Mouse (Mus musculus) cerebral cortex, adult 2 months (tissue): Measurements from ENCODE around the gene Gm20388.

Experiments used
- WGBS: fragments of 180-500 bp; shearing (Covaris S2); methylation state at CpG from one replicate; pipeline ENCODE4 v1.1.7; 2018; 5-methylcytosine and 5-hydroxymethylcytosine counted together

Gm20388 gene

GRCm38 (mm10) chr8:119910547-119911257, at the start of gene Gm20388:
Gm20388 (plus strand) TSS chr8:119910841.
- WGBS, result under 1% methylated on average over 97 of the region's 97 CpGs

GRCm38 (mm10) chr8:119861706-119862389, 48.8 kb upstream of the Gm20388 start, which contains the start of gene Klhl36:
Klhl36 (plus strand) TSS chr8:119862266.
- WGBS, result 1% methylated on average over 35 of the region's 35 CpGs

DNA sequence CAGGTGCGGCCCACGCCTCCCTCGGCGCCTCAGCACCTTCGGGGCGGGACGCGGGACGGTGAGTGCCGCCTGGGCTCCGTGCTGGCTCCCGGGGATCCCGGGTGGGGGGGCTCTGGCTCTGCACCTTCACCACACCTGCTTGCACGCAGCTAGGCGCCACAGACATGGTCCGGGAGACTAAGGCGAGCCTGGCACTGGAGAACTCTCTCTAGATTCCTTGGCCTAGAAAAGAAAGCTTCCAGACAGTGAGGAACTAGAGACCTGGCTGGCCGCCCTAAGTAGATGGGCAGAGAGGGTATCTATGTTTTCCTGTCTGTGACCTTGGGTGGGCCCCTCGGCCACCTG, 48.3 kb upstream of the Gm20388 start:
- WGBS, result 1% methylated on average over 19 of the region's 19 CpGs

GRCm38 (mm10) chr8:119862749-119863148, 47.9 kb upstream of the Gm20388 start:
- WGBS, result 14% methylated on average over 6 of the region's 6 CpGs

GRCm38 (mm10) chr8:119869616-119870015, 41.0 kb upstream of the Gm20388 start:
- WGBS, result 90% methylated on average over 20 of the region's 20 CpGs

DNA sequence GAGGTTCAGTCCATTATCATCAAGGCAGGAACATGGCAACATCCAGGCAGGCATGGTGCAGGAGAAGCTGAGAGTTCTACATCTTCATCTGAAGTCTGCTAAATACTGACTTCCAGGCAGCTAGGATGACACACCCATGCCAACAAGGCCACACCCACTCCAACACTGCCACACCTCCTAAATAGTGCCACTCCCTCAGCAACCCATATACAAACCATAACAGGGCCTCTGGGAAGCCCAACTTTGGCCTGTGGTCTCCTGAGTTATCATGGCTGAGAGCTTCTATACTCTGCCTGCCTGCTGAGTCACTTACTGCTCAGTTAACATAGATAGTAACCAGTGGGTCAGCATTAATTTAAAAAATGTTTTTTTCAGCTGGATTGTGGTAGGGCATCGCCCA, 37.5 kb upstream of the Gm20388 start:
- 100% methylated on average over 1 of the region's 1 CpGs for WGBS

- 82% methylated on average over 6 of the region's 6 CpGs for WGBS
Observed at GRCm38 (mm10) chr8:119881301-119881700, 29.3 kb upstream of the Gm20388 start.

DNA sequence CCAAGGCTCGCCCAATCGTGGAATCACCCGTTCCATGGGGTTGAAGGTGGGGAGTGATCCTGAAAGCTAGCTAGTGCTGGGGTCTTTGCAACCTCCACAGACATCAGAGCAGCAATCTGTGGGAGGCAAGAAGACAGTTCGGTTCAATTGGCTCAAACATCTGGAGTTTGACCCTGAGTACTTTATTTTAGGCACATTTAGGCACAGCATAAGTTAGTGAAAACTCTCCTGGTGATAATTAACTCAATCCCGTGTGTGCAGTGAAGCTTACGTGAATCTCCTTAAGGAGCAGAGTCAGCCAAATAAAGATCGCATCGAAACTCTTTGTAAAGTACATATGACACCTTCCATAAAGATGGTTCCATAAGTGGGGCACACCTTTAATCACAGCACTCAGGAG, 28.7 kb upstream of the Gm20388 start:
- 86% methylated on average over 8 of the region's 8 CpGs for WGBS

DNA sequence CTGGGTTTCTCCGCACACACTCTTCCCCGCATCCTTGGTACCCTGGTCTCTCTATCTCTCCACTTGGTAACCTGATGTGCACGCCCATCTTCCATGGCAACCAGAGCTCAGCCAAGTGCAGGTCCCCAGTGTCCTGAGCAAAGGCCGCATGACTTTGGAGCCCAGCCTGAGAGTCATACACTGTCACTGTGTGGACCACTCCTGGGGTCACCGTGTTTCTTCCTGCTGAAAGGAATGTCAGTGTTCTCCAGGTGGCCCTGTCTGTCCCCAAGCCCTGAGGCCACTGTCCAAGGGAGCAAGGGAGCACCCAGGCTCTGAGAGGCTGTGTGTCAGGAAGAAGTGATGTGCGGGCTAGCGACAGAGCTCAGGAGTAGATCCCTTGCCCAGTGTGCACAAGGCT, 27.4 kb upstream of the Gm20388 start:
- WGBS, result 96% methylated on average over 7 of the region's 7 CpGs

DNA sequence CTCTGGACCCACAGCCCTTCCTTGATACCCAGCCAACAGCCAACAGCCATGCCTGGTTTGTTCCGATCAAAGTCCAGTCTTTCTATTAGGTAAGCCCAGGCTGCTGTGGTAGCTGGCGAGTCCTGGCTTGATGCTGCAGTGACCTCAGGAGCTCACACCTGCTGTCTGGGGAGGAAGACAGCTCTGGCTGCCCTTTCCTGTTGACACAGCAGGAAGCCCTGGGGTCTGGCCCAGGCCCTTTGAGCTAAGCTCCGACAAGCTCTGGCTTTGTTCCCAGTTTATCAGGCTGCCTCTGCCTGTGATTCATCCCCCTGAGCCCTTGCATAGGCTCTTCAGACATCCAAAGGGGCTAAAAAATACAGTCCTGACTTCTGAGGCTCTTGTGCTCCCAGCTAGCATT, 25.0 kb upstream of the Gm20388 start:
- 53% methylated on average over 3 of the region's 3 CpGs for WGBS

DNA sequence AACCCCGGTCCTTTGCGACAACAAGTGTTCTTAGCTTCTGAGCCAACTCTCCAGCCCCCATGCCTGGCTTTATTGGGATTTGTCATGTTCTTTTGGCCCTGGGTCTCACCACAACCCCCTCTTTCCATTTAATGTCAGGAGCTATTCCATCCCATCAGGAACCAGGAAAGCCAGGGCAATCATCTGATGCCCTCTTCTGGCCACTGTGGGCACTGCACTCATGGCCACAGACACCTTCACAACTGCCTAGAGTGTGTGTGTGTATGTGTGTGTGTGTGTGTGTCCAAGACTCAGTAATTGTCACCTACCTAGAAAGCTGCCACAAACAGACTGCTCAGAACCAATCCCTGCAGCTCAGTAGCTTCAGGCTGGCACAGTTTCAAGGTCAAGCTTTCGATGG, 23.5 kb upstream of the Gm20388 start:
- 78% methylated on average over 3 of the region's 3 CpGs for WGBS

DNA sequence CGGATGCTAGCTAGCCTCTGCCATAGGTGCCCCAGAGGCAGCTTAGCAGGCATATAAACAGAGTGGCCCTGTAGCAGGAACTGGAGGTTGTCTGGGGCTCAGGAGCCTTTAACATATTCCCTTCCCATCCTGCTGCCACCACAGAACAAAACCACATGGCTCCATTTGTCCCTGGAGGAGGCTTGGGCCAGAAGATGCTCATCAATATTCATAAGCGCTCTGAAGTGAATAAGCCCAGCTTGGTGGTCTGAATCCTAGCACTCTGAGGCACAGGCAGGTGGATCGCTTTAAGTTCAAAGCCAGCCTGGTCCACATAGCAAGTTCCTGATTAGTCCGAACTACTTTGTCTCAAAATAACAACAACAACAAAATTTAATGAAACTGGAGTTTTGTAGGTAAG, 22.6 kb upstream of the Gm20388 start:
- WGBS, result 74% methylated on average over 4 of the region's 4 CpGs

- 81% methylated on average over 4 of the region's 4 CpGs for WGBS
Observed at GRCm38 (mm10) chr8:119897069-119897468, 13.6 kb upstream of the Gm20388 start.

DNA sequence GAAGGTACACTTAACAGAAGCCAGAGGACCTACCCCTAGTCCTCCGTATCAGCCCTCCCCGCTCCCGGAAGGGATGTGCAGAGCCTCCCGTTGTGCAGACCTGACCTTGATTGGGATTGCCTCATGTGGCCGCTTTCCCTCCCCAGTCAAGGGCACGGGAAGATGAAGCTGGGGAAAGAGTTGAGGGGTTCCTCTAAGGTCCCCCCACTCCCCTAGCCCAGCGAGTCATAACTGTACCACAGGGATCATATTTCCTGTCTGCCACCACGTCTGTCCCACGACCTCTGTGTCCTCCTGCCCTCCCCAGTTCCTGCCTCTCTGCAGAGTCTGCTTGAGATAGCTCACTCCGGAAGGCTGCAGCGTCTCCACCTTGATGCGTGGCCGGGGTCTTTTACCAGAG, 12.7 kb upstream of the Gm20388 start:
- WGBS, result 45% methylated on average over 13 of the region's 13 CpGs

GRCm38 (mm10) chr8:119901349-119901748, 9.3 kb upstream of the Gm20388 start:
- 90% methylated on average over 3 of the region's 3 CpGs for WGBS

DNA sequence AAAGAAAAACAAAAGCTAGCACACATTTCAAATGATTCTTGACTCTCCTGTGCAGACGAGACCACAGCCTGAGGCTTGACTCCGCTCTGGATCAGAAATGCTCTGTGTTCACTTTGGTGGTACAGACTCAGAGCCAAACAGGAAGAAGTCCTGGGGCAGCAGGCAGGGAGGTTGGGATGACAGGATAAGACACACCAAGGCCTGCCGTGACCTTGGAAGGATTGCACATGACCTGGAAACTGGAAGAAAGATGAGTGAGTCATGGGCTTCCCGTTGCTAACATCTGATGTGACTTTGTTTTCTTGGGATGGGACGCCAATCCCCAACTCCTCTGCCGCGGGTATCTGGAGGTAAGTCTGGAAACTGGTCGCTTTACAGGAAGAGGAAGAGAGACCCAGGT, 8.7 kb upstream of the Gm20388 start:
- WGBS, result 79% methylated on average over 8 of the region's 8 CpGs

- WGBS, result 74% methylated on average over 12 of the region's 12 CpGs
Observed at GRCm38 (mm10) chr8:119904323-119904911, 6.2 kb upstream of the Gm20388 start.

GRCm38 (mm10) chr8:119909944-119910546, 596 bp upstream of the Gm20388 start, which contains the start of gene Usp10:
Usp10 (plus strand) TSS chr8:119910360.
- 17% methylated on average over 13 of the region's 13 CpGs for WGBS

GRCm38 (mm10) chr8:119911258-119911962, 769 bp downstream of the Gm20388 start:
- WGBS, result 4% methylated on average over 30 of the region's 30 CpGs

DNA sequence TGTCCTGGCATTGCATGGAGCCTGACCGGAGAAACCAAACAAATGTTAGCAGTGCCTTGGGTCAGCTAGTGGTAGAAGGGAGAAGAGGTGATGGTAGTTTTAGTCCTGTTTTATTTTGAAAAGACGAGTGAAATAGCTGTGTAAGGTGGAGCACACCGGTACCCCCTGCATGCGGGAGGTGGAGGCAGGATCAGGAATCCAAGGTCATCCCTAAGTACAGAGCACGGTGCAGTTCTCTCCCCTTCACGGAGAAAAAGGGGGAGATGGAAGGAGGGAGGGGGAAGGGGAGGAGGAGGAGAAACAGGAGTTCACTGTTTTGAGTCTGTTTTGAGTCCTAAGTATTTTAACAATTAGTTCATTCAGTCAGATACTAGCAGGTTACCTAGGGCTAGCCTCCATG, 2.0 kb downstream of the Gm20388 start:
- 53% methylated on average over 6 of the region's 6 CpGs for WGBS

- 87% methylated on average over 3 of the region's 3 CpGs for WGBS
Observed at GRCm38 (mm10) chr8:119913181-119913580, 2.5 kb downstream of the Gm20388 start.

DNA sequence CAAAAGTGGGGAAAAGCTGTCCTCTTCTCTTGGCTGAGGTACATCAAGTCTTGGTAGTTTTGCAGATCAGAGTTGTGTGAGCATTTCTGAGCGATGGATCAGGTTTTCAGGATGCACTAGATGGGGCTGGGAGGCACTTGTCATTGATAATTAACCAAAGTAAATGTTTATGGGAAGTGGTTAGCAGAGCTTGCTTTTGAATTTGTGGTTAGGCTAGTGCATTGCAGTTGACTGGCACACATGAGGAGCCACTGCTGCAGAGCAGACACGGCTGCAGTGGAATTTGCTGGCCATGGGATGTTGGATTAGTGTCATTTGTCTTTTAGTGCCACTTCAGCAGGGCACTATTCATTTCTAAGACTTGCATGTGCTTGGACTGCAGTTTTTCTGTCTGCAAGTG, 3.5 kb downstream of the Gm20388 start:
- 74% methylated on average over 2 of the region's 2 CpGs for WGBS
